Mouse (Mus musculus) spleen, adult 2 months (tissue): ENCODE results near the gene Spata17.

Source experiments
- CTCF ChIP-seq: fragments of 200-500 bp; IDR thresholded peaks from 2 replicates; pipeline ENCODE4 v1.5.1; 2011; ENCODE audit warnings: mild to moderate bottlenecking, inconsistent platforms; ENCODE audit not compliant: insufficient read depth, insufficient read length, insufficient replicate concordance; ENCODE audit errors: extremely low read depth
- POLR2A ChIP-seq: fragments of 200-500 bp; IDR thresholded peaks from 2 replicates; pipeline ENCODE4 v1.6.1; 2011; ENCODE audit warnings: low read depth, low read length, inconsistent platforms

DNA sequence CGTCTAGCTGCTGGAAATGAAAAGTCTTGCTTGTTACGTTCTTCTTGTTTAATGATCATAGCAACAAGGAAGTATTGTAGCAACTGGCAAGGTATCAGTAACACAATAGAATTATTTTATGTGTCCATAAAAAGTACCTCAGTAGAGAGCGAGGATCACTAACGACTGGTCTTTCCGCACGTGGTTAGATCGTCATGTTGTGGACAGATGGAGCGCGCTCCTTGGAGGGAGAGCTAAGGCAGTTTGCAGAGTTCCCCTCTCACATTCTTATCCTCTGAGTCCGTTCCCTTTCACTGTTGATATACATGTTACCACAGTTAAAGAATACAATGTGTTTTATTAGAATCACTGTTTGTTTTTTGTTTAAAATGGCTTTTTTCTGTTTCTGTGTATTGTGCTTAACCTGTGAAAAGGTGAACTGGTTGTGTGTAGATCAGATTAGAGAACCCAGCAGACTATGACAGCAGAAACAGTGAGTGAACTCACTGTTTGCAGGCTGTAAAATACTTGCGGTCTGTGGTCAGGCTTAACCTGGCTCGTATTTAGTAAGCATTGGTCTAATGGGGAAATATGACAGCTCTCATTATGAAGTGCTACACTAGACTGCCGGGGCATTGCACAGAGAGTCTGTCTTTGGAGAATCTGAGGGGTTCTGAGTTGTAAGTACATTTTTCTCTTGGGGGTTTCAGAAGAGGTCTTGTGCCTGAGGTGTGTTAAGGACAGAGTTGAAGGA lies 13.3 kb upstream of the Spata17 start:
- TF ChIP-seq POLR2A (no peak), CTCF (no peak)
